Comparison of ENCODE assay signal across 9 mouse cellular contexts in genomic region chr10:122717754-122718415, GRCm38 (mm10). TPM values are rescaled to one million over a fixed set of nuclear protein-coding genes. Genes with fewer than 3 reads are reported as not detected.
DNase-seq lines count a peak whose midpoint lies in the region; ATAC-seq lines count a peak whose summit lies in the region.
"Had no signal": no experiment of that assay in that cellular context is flagged by ENCODE, and none has a peak within 500 bp of the region (broad histone marks: within the 10 kb centered on the region; RNA-seq: fewer than 3 reads in every experiment).

No protein-coding gene starts in this region.

- no peak overlapping the region for H3K9ac ChIP-seq in forebrain, embryonic 16.5 days (replicated peaks; ENCODE audit: low read depth, low read length)
- H3K9ac ChIP-seq in midbrain, embryonic 12.5 days (replicated peaks) = no peak overlapping the region

- H3K36me3 ChIP-seq in forebrain, embryonic 16.5 days (ENCODE audit: control insufficient read depth, insufficient read depth) = no peaks in the 10 kb centered on the region
- H3K36me3 ChIP-seq in midbrain, embryonic 12.5 days = no peaks in the 10 kb centered on the region

- H3K4me2 ChIP-seq in forebrain, embryonic 16.5 days (ENCODE audit: low read length) = no peak overlapping the region
- 0 out of 2 replicates have a peak overlapping the region, but pooled peaks have one; percentile 1 for H3K4me2 ChIP-seq in midbrain, embryonic 12.5 days (replicated peaks)

- no peaks in the 10 kb centered on the region for H3K27me3 ChIP-seq in forebrain, embryonic 16.5 days (replicated peaks; ENCODE audit: control insufficient read depth, insufficient read depth, low read length)
- peaks cover 7% of the 10 kb centered on the region; the same call in 1 of the 2 replicates for H3K27me3 ChIP-seq in midbrain, embryonic 12.5 days
- H3K27me3 ChIP-seq: megakaryocyte, embryonic 14.5 days had no signal

- H3K4me1 ChIP-seq in forebrain, embryonic 16.5 days (replicated peaks; ENCODE audit: control insufficient read depth, insufficient read depth, low read length) = peaks cover 32% of the 10 kb centered on the region
- peaks cover 30% of the 10 kb centered on the region for H3K4me1 ChIP-seq in midbrain, embryonic 12.5 days
- H3K4me1 ChIP-seq: megakaryocyte, embryonic 14.5 days had no signal

- H3K9me3 ChIP-seq in forebrain, embryonic 16.5 days (ENCODE audit: control insufficient read depth, low read length) = no peaks in the 10 kb centered on the region
- no peaks in the 10 kb centered on the region for H3K9me3 ChIP-seq in midbrain, embryonic 12.5 days
- H3K9me3 ChIP-seq: megakaryocyte, embryonic 14.5 days had no signal

- DNase-seq in embryo, embryonic 10 days (ENCODE audit: low spot score) = peak; percentile 32
- DNase-seq in embryo, embryonic 9.5 days (ENCODE audit: extremely low spot score) = no peak
- DNase-seq in ZHBTc4 (ENCODE audit: low read depth, low spot score) = peak; percentile 18
- no peak for DNase-seq in adrenal gland, postnatal 36 days
- no peak for DNase-seq in lung, postnatal 25 days (ENCODE audit: low spot score)
- DNase-seq in lung, postnatal 14 days = no peak

- H3K4me3 ChIP-seq in forebrain, embryonic 16.5 days (replicated peaks; ENCODE audit: low read length) = no peak overlapping the region
- H3K4me3 ChIP-seq in midbrain, embryonic 12.5 days = no peak overlapping the region
- H3K4me3 ChIP-seq: megakaryocyte, embryonic 14.5 days had no signal

- no peak overlapping the region for H3K27ac ChIP-seq in forebrain, embryonic 16.5 days (ENCODE audit: low read length)
- H3K27ac ChIP-seq in midbrain, embryonic 12.5 days (replicated peaks) = no peak overlapping the region

- 35% methylated on average over 14 of the region's 14 CpGs for WGBS in forebrain, embryonic 16.5 days
- 53% methylated on average over 14 of the region's 14 CpGs for WGBS in midbrain, embryonic 12.5 days

- ATAC-seq in forebrain, embryonic 16.5 days = peak; percentile 58; the same call in 1 of the 2 replicates
- ATAC-seq in midbrain, embryonic 12.5 days (ENCODE audit: low FRiP score, low read depth) = peak; percentile 16; the same call in 1 of the 2 replicates

RNA-seq across cellular contexts. Expression of gene Ppm1h, which starts 39.3 kb away (rescaled TPM):
- polyA plus RNA-seq in forebrain, embryonic 16.5 days (2015; fragmentation: Nextera tagmentation; extraction: Ambion mirVana) = 10.7 and 12.2 TPM in 2 replicates
- 8.1 and 9.2 TPM in 2 replicates for polyA plus RNA-seq in midbrain, embryonic 12.5 days (2016; fragmentation: Nextera tagmentation; extraction: Ambion mirVana)
- 10 to 100 TPM; 17.6 to 35.3 TPM for total RNA-seq in adrenal gland, postnatal 36 days (2021)

Comparison
In these comparisons a context has a peak if more than half of its experiments do, and no peak if none do; other contexts are left out.
1. DNase-seq: peak in embryo, embryonic 10 days (single experiment) and ZHBTc4 (single experiment); none in embryo, embryonic 9.5 days (single experiment), adrenal gland, postnatal 36 days (0 of 2), lung, postnatal 25 days (single experiment) and lung, postnatal 14 days (single experiment).